Mouse (Mus musculus) testis, adult 10 weeks (tissue): Measurements from ENCODE around the gene Gm21258. TPM values are rescaled to one million over a fixed set of nuclear protein-coding genes. Genes with fewer than 3 reads are reported as not detected.

ENCODE experiments used
- polyA plus RNA-seq: library from polyadenylated mRNA; stranded (reverse); fragments of 350-450 nt; fragmentation: Illumina TruSeq; extraction: RNeasy Lipid Tissue Mini Kit (QIAGEN cat#74804); gene quantifications from one replicate; pipeline ENCODE4 v1.2.3, GENCODE M21; 2014; ENCODE audit warnings: low read depth, low replicate concordance

The Gm21258 gene
- not detected for polyA plus RNA-seq

GRCm38 (mm10) chrY:52779740-52780139 is at the start of gene Gm21258:
TSS of gene Gm21258 (plus strand) at chrY:52780040.

